Mouse (Mus musculus) bone marrow macrophage, adult 2 months (primary cell): Measurements from ENCODE around the gene Lyplal1.

Source experiments
- CTCF ChIP-seq: IDR thresholded peaks from 2 replicates; pipeline ENCODE4 v1.5.1; 2012; ENCODE audit warnings: low read depth, mild to moderate bottlenecking, low read length, moderate library complexity
- POLR2A ChIP-seq: IDR thresholded peaks from 2 replicates; pipeline ENCODE4 v1.6.1; 2012; ENCODE audit warnings: mild to moderate bottlenecking, low read depth, low read length, borderline replicate concordance

DNA sequence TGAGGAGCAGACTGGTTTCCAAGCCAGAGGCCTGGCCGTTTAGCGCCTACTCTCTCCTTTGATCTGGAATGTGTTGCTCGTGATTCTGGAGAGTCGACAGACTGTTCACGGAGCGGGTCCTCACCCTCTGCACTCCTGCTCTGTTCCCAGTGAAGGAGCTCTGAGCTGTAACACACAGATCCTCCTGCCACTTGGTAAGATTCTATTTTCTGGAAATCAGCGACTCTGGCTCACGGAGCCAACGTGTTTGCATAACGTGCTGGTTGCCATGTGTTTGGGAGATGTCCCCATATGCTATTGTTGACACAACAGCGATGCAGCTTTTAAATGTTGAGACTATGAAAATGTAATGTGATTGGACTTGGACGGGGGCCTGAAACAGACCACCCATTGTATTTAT is 20.8 kb upstream of the Lyplal1 start:
- TF ChIP-seq POLR2A (no peak), CTCF (no peak)
